ENCODE assay signal across 18 mouse cellular contexts in the genomic region with DNA sequence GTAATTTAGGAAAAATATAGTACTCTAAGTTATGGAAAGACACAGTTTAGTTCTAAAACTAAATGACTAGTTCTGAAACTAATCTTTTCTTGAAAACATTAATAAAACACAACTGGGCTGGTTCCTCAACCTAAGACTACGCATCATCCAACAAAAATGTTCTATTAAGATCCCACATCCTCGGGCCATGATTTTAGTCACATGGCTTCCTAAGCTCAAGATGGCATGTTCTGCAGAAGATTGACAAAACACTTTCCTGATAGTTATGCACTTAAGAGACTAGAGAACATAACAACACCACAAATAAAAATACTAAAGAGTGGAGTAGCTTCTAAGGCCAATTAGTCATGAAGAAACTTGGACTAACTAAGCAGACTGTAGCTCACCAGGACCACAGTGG.
"Had no signal": no experiment of that assay in that cellular context is flagged by ENCODE, and none has a peak within 500 bp of the region (broad histone marks: within the 10 kb centered on the region; RNA-seq: fewer than 3 reads in every experiment).

No protein-coding gene starts in this region.

- H3K4me2 ChIP-seq: limb, embryonic 12.5 days; liver, embryonic 13.5 days; midbrain, embryonic 11.5 days; neural tube, embryonic 12.5 days; neural tube, embryonic 15.5 days had no signal

- H3K4me1 ChIP-seq: liver, embryonic 13.5 days had no signal

- H3K27ac ChIP-seq: kidney, postnatal 0 days; layer of hippocampus, adult 2 months; limb, embryonic 12.5 days; liver, embryonic 13.5 days; neural tube, embryonic 12.5 days; neural tube, embryonic 15.5 days had no signal

- H3K36me3 ChIP-seq: liver, embryonic 13.5 days had no signal

- H3K4me3 ChIP-seq: layer of hippocampus, adult 2 months; limb, embryonic 12.5 days; liver, embryonic 13.5 days; neural tube, embryonic 12.5 days; neural tube, embryonic 15.5 days had no signal

- H3K27me3 ChIP-seq: limb, embryonic 12.5 days; liver, embryonic 13.5 days; neural tube, embryonic 12.5 days; neural tube, embryonic 15.5 days had no signal

- H3K9me3 ChIP-seq: limb, embryonic 12.5 days; liver, embryonic 13.5 days; neural tube, embryonic 12.5 days; neural tube, embryonic 15.5 days had no signal

- DNase-seq: kidney, adult 18-20 months; kidney, postnatal 25 days; layer of hippocampus, adult 9-11 months; liver, embryonic 13.5 days; lung, adult 2 months; lung, postnatal 14 days; lung, postnatal 4 days; midbrain, embryonic 14.5 days; retina, postnatal 1 day; right cerebral cortex, postnatal 25 days; spleen, adult 18-20 months; thymus, postnatal 36 days had no signal

- H3K9ac ChIP-seq: limb, embryonic 12.5 days; liver, embryonic 13.5 days; neural tube, embryonic 12.5 days; neural tube, embryonic 15.5 days had no signal
